Mouse (Mus musculus): ENCODE data around the gene Ttc29. TPM values are rescaled to one million over a fixed set of nuclear protein-coding genes. Genes with fewer than 3 reads are reported as not detected.

Ttc29 gene
- polyA plus RNA-seq, 1 experiment from 2014 or later = 0.88 TPM

- H3K9me3 ChIP-seq (replicated peaks; ENCODE audit: control insufficient read depth, low read length) = no peaks in the 10 kb centered on the region
- no peaks in the 10 kb centered on the region for H3K36me3 ChIP-seq (replicated peaks; ENCODE audit: control insufficient read depth, insufficient read depth, low read depth, low read length)
- no peaks in the 10 kb centered on the region for H3K27me3 ChIP-seq (ENCODE audit: control insufficient read depth, insufficient read depth, low read length)
- H3K9ac ChIP-seq (replicated peaks; ENCODE audit: low read length) = no peak overlapping the region
- H3K27ac ChIP-seq (replicated peaks; ENCODE audit: low read depth, low read length) = no peak overlapping the region
- no peak overlapping the region for H3K4me2 ChIP-seq (ENCODE audit: low read depth, low read length)
- H3K4me3 ChIP-seq (ENCODE audit: low read depth, low read length) = no peak overlapping the region
- 44% methylated on average over 5 of the region's 5 CpGs for WGBS
- H3K4me1 ChIP-seq (ENCODE audit: control insufficient read depth, insufficient read depth, low read length) = no peaks in the 10 kb centered on the region; the same call in 1 of the 2 replicates
- DNase-seq (ENCODE audit: low spot score) = peak; percentile 49
- no peak for ATAC-seq (replicated peaks; ENCODE audit: insufficient number of reproducible peaks, low FRiP score, low TSS enrichment, low read depth)
Measured at GRCm38 (mm10) chr8:78265506-78265905, 52.4 kb downstream of the Ttc29 start.

GRCm38 (mm10) chr8:78266231-78266630 lies 53.1 kb downstream of the Ttc29 start:
- H3K27ac ChIP-seq (replicated peaks; ENCODE audit: low read depth, low read length) = no peak overlapping the region
- no peak overlapping the region for H3K4me2 ChIP-seq (ENCODE audit: low read depth, low read length)
- ATAC-seq (replicated peaks; ENCODE audit: insufficient number of reproducible peaks, low FRiP score, low TSS enrichment, low read depth) (no peak), DNase-seq (ENCODE audit: low spot score) (no peak)
- no peaks in the 10 kb centered on the region; the same call in 1 of the 2 replicates for H3K4me1 ChIP-seq (ENCODE audit: control insufficient read depth, insufficient read depth, low read length)
- H3K9me3 ChIP-seq (replicated peaks; ENCODE audit: control insufficient read depth, low read length) = no peaks in the 10 kb centered on the region
- H3K4me3 ChIP-seq (ENCODE audit: low read depth, low read length) = no peak overlapping the region
- H3K27me3 ChIP-seq (ENCODE audit: control insufficient read depth, insufficient read depth, low read length) = no peaks in the 10 kb centered on the region
- no peaks in the 10 kb centered on the region for H3K36me3 ChIP-seq (replicated peaks; ENCODE audit: control insufficient read depth, insufficient read depth, low read depth, low read length)
- H3K9ac ChIP-seq (replicated peaks; ENCODE audit: low read length) = no peak overlapping the region
- 46% methylated on average over 3 of the region's 3 CpGs for WGBS

- Histone ChIP-seq H3K36me3 (replicated peaks; ENCODE audit: control insufficient read depth, insufficient read depth, low read depth, low read length) (no peaks in the 10 kb centered on the region), H3K27me3 (ENCODE audit: control insufficient read depth, insufficient read depth, low read length) (no peaks in the 10 kb centered on the region), H3K9ac (replicated peaks; ENCODE audit: low read length) (no peak overlapping the region), H3K4me2 (ENCODE audit: low read depth, low read length) (no peak overlapping the region), H3K4me1 (ENCODE audit: control insufficient read depth, insufficient read depth, low read length) (no peaks in the 10 kb centered on the region; the same call in 1 of the 2 replicates), H3K9me3 (replicated peaks; ENCODE audit: control insufficient read depth, low read length) (no peaks in the 10 kb centered on the region), H3K4me3 (ENCODE audit: low read depth, low read length) (no peak overlapping the region), H3K27ac (replicated peaks; ENCODE audit: low read depth, low read length) (no peak overlapping the region)
- ATAC-seq (replicated peaks; ENCODE audit: insufficient number of reproducible peaks, low FRiP score, low TSS enrichment, low read depth) (0 out of 2 replicates have a peak, but pooled peaks have one; percentile 23), DNase-seq (ENCODE audit: low spot score) (peak; percentile 19)
- 6% methylated on average over 7 of the region's 7 CpGs for WGBS
Measured at GRCm38 (mm10) chr8:78267894-78268411, 54.9 kb downstream of the Ttc29 start.

- Histone ChIP-seq H3K27me3 (ENCODE audit: control insufficient read depth, insufficient read depth, low read length) (no peaks in the 10 kb centered on the region), H3K4me2 (ENCODE audit: low read depth, low read length) (no peak overlapping the region), H3K9me3 (replicated peaks; ENCODE audit: control insufficient read depth, low read length) (no peaks in the 10 kb centered on the region), H3K9ac (replicated peaks; ENCODE audit: low read length) (no peak overlapping the region), H3K27ac (replicated peaks; ENCODE audit: low read depth, low read length) (no peak overlapping the region), H3K36me3 (replicated peaks; ENCODE audit: control insufficient read depth, insufficient read depth, low read depth, low read length) (no peaks in the 10 kb centered on the region), H3K4me3 (ENCODE audit: low read depth, low read length) (no peak overlapping the region), H3K4me1 (ENCODE audit: control insufficient read depth, insufficient read depth, low read length) (no peaks in the 10 kb centered on the region; the same call in 1 of the 2 replicates)
- ATAC-seq (replicated peaks; ENCODE audit: insufficient number of reproducible peaks, low FRiP score, low TSS enrichment, low read depth) (no peak), DNase-seq (ENCODE audit: low spot score) (no peak)
- WGBS = 73% methylated on average over 10 of the region's 10 CpGs
Measured at GRCm38 (mm10) chr8:78269281-78269680, 56.2 kb downstream of the Ttc29 start.

GRCm38 (mm10) chr8:78271391-78271790 lies 58.3 kb downstream of the Ttc29 start:
- H3K27me3 ChIP-seq (ENCODE audit: control insufficient read depth, insufficient read depth, low read length) = no peaks in the 10 kb centered on the region
- H3K4me3 ChIP-seq (ENCODE audit: low read depth, low read length) = no peak overlapping the region
- no peaks in the 10 kb centered on the region for H3K36me3 ChIP-seq (replicated peaks; ENCODE audit: control insufficient read depth, insufficient read depth, low read depth, low read length)
- DNase-seq (ENCODE audit: low spot score) = no peak
- H3K27ac ChIP-seq (replicated peaks; ENCODE audit: low read depth, low read length) = no peak overlapping the region
- no peaks in the 10 kb centered on the region; the same call in 1 of the 2 replicates for H3K4me1 ChIP-seq (ENCODE audit: control insufficient read depth, insufficient read depth, low read length)
- H3K4me2 ChIP-seq (ENCODE audit: low read depth, low read length) = no peak overlapping the region
- no peak overlapping the region for H3K9ac ChIP-seq (replicated peaks; ENCODE audit: low read length)
- no peak for ATAC-seq (replicated peaks; ENCODE audit: insufficient number of reproducible peaks, low FRiP score, low TSS enrichment, low read depth)
- H3K9me3 ChIP-seq (replicated peaks; ENCODE audit: control insufficient read depth, low read length) = no peaks in the 10 kb centered on the region
- 56% methylated on average over 5 of the region's 5 CpGs for WGBS

GRCm38 (mm10) chr8:78276120-78276519 lies 63.0 kb downstream of the Ttc29 start:
- H3K9ac ChIP-seq (replicated peaks; ENCODE audit: low read length) = no peak overlapping the region
- WGBS = 81% methylated on average over 8 of the region's 8 CpGs
- no peak overlapping the region for H3K27ac ChIP-seq (replicated peaks; ENCODE audit: low read depth, low read length)
- no peaks in the 10 kb centered on the region for H3K9me3 ChIP-seq (replicated peaks; ENCODE audit: control insufficient read depth, low read length)
- H3K4me2 ChIP-seq (ENCODE audit: low read depth, low read length) = no peak overlapping the region
- ATAC-seq (replicated peaks; ENCODE audit: insufficient number of reproducible peaks, low FRiP score, low TSS enrichment, low read depth) = no peak
- H3K4me3 ChIP-seq (ENCODE audit: low read depth, low read length) = no peak overlapping the region
- DNase-seq (ENCODE audit: low spot score) = no peak
- H3K27me3 ChIP-seq (ENCODE audit: control insufficient read depth, insufficient read depth, low read length) = no peaks in the 10 kb centered on the region
- H3K36me3 ChIP-seq (replicated peaks; ENCODE audit: control insufficient read depth, insufficient read depth, low read depth, low read length) = no peaks in the 10 kb centered on the region
- H3K4me1 ChIP-seq (ENCODE audit: control insufficient read depth, insufficient read depth, low read length) = no peaks in the 10 kb centered on the region

GRCm38 (mm10) chr8:78277411-78277810 lies 64.3 kb downstream of the Ttc29 start:
- Histone ChIP-seq H3K27ac (replicated peaks; ENCODE audit: low read depth, low read length) (no peak overlapping the region), H3K9me3 (replicated peaks; ENCODE audit: control insufficient read depth, low read length) (no peaks in the 10 kb centered on the region), H3K36me3 (replicated peaks; ENCODE audit: control insufficient read depth, insufficient read depth, low read depth, low read length) (no peaks in the 10 kb centered on the region), H3K4me1 (ENCODE audit: control insufficient read depth, insufficient read depth, low read length) (no peaks in the 10 kb centered on the region), H3K9ac (replicated peaks; ENCODE audit: low read length) (no peak overlapping the region), H3K27me3 (ENCODE audit: control insufficient read depth, insufficient read depth, low read length) (no peaks in the 10 kb centered on the region), H3K4me3 (ENCODE audit: low read depth, low read length) (no peak overlapping the region), H3K4me2 (ENCODE audit: low read depth, low read length) (no peak overlapping the region)
- WGBS = 86% methylated on average over 2 of the region's 2 CpGs
- no peak for ATAC-seq (replicated peaks; ENCODE audit: insufficient number of reproducible peaks, low FRiP score, low TSS enrichment, low read depth)
- DNase-seq (ENCODE audit: low spot score) = no peak

DNA sequence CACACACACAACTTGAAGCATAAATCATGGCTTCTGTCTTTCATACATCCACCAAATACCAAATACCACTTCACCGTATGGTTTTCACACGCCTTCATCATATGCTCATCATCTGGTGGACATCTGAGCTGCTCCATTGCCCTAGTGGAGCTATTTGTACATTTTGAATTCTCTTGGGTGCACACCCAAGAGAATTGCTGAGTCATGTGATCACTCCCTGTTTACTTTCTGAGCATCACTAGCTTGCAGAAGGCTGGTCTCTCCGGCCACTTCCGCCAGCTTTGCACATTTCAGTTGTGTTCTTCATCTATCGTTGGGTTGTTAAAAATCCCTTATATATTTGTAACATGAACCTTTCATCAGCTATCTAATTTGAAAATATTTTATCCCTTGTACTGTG lies 65.5 kb downstream of the Ttc29 start:
- 91% methylated on average over 5 of the region's 5 CpGs for WGBS
- no peaks in the 10 kb centered on the region for H3K9me3 ChIP-seq (replicated peaks; ENCODE audit: control insufficient read depth, low read length)
- no peak overlapping the region for H3K4me3 ChIP-seq (ENCODE audit: low read depth, low read length)
- no peak overlapping the region for H3K9ac ChIP-seq (replicated peaks; ENCODE audit: low read length)
- no peak overlapping the region for H3K4me2 ChIP-seq (ENCODE audit: low read depth, low read length)
- no peaks in the 10 kb centered on the region for H3K36me3 ChIP-seq (replicated peaks; ENCODE audit: control insufficient read depth, insufficient read depth, low read depth, low read length)
- DNase-seq (ENCODE audit: low spot score) (no peak), ATAC-seq (replicated peaks; ENCODE audit: insufficient number of reproducible peaks, low FRiP score, low TSS enrichment, low read depth) (no peak)
- H3K27ac ChIP-seq (replicated peaks; ENCODE audit: low read depth, low read length) = no peak overlapping the region
- H3K4me1 ChIP-seq (ENCODE audit: control insufficient read depth, insufficient read depth, low read length) = no peaks in the 10 kb centered on the region
- no peaks in the 10 kb centered on the region for H3K27me3 ChIP-seq (ENCODE audit: control insufficient read depth, insufficient read depth, low read length)
